In genomic region chr2:52811691-52812090, GRCm38 (mm10) we compare ENCODE assay signal across 9 mouse cellular contexts. TPM values are rescaled to one million over a fixed set of nuclear protein-coding genes. Genes with fewer than 3 reads are reported as not detected.
DNase-seq lines count a peak whose midpoint lies in the region; ATAC-seq and TF ChIP-seq lines count a peak whose summit lies in the region.
"Had no signal": no experiment of that assay in that cellular context is flagged by ENCODE, and none has a peak within 500 bp of the region (broad histone marks: within the 10 kb centered on the region; RNA-seq: fewer than 3 reads in every experiment).

No protein-coding gene starts in this region.

- TF ChIP-seq POLR2A in lung, adult 2 months (IDR thresholded peaks at IDR 0.05; ENCODE audit: borderline replicate concordance, extremely low read depth, low read depth, low read length): no peak

- H3K4me3 ChIP-seq in intestine, embryonic 15.5 days (replicated peaks): no peak overlapping the region
- no peak overlapping the region for H3K4me3 ChIP-seq in intestine, postnatal 0 days (ENCODE audit: low read depth, low read length)
- no peak overlapping the region for H3K4me3 ChIP-seq in lung, adult 2 months (replicated peaks; ENCODE audit: extremely low read depth, low read depth, low read length)
- H3K4me3 ChIP-seq in midbrain, embryonic 15.5 days: no peak overlapping the region
- H3K4me3 ChIP-seq: erythroblast, embryonic 14.5 days had no signal

- H3K4me2 ChIP-seq in intestine, embryonic 15.5 days (replicated peaks): no peak overlapping the region
- no peak overlapping the region for H3K4me2 ChIP-seq in intestine, postnatal 0 days (replicated peaks; ENCODE audit: low read depth)
- H3K4me2 ChIP-seq in midbrain, embryonic 15.5 days: no peak overlapping the region

- no peak for TF ChIP-seq CTCF in intestine, postnatal 0 days (IDR thresholded peaks at IDR 0.05; ENCODE audit: low read depth)
- 0 out of 2 replicates have a peak, but pooled peaks have one; percentile 9 for TF ChIP-seq CTCF in lung, adult 2 months (IDR thresholded peaks at IDR 0.05; ENCODE audit: insufficient read depth, low read length)

- no peak overlapping the region for H3K9ac ChIP-seq in intestine, embryonic 15.5 days
- no peak overlapping the region for H3K9ac ChIP-seq in intestine, postnatal 0 days (ENCODE audit: low read depth, low read length)
- no peak overlapping the region for H3K9ac ChIP-seq in midbrain, embryonic 15.5 days

- H3K36me3 ChIP-seq in intestine, embryonic 15.5 days: no peaks in the 10 kb centered on the region
- H3K36me3 ChIP-seq in intestine, postnatal 0 days (ENCODE audit: control insufficient read depth, insufficient read depth): no peaks in the 10 kb centered on the region
- H3K36me3 ChIP-seq in midbrain, embryonic 15.5 days (replicated peaks): no peaks in the 10 kb centered on the region

- H3K27me3 ChIP-seq in intestine, embryonic 15.5 days (replicated peaks): no peaks in the 10 kb centered on the region
- no peaks in the 10 kb centered on the region for H3K27me3 ChIP-seq in intestine, postnatal 0 days (replicated peaks; ENCODE audit: control insufficient read depth, insufficient read depth, low read length)
- H3K27me3 ChIP-seq in midbrain, embryonic 15.5 days (replicated peaks): no peaks in the 10 kb centered on the region

- no peaks in the 10 kb centered on the region for H3K4me1 ChIP-seq in intestine, embryonic 15.5 days (replicated peaks)
- no peaks in the 10 kb centered on the region for H3K4me1 ChIP-seq in intestine, postnatal 0 days (replicated peaks; ENCODE audit: control insufficient read depth, insufficient read depth, low read length)
- H3K4me1 ChIP-seq in lung, adult 2 months (ENCODE audit: control insufficient read depth, insufficient read depth, low read length): no peaks in the 10 kb centered on the region
- no peaks in the 10 kb centered on the region for H3K4me1 ChIP-seq in midbrain, embryonic 15.5 days

- ATAC-seq in intestine, embryonic 15.5 days: peak; percentile 56
- ATAC-seq in intestine, postnatal 0 days: no peak
- ATAC-seq in midbrain, embryonic 15.5 days (replicated peaks): no peak

- 35% methylated on average over 5 of the region's 5 CpGs for WGBS in intestine, embryonic 15.5 days
- whole genome bisulfite sequencing in intestine, postnatal 0 days: 52% methylated on average over 5 of the region's 5 CpGs
- WGBS in lung, adult 2 months: 36% methylated on average over 5 of the region's 5 CpGs
- 39% methylated on average over 5 of the region's 5 CpGs for WGBS in midbrain, embryonic 15.5 days

- H3K27ac ChIP-seq in intestine, embryonic 15.5 days: no peak overlapping the region
- H3K27ac ChIP-seq in intestine, postnatal 0 days (ENCODE audit: low read depth, low read length): no peak overlapping the region
- no peak overlapping the region for H3K27ac ChIP-seq in midbrain, embryonic 15.5 days

- H3K9me3 ChIP-seq in intestine, embryonic 15.5 days: no peaks in the 10 kb centered on the region
- no peaks in the 10 kb centered on the region for H3K9me3 ChIP-seq in intestine, postnatal 0 days (ENCODE audit: control insufficient read depth)
- H3K9me3 ChIP-seq in midbrain, embryonic 15.5 days: no peaks in the 10 kb centered on the region

- peak; percentile 34 for DNase-seq in ZHBTc4 (ENCODE audit: low read depth, low spot score)
- peak; percentile 22 to 43 for DNase-seq in heart, adult 9 months (ENCODE audit: low spot score in 2 of 2)
- no peak for DNase-seq in lung, adult 2 months
- no peak for DNase-seq in urinary bladder, adult 18-20 months (ENCODE audit: low spot score in 2 of 2)
- DNase-seq in urinary bladder, postnatal 4 days (ENCODE audit: low spot score in 2 of 2): no peak

RNA-seq across cellular contexts. Expression of gene Fmnl2, which starts 46.0 kb away (rescaled TPM):
- polyA plus RNA-seq in intestine, embryonic 15.5 days (2015; fragmentation: Nextera tagmentation; extraction: Ambion mirVana): 3.5 and 3.6 TPM in 2 replicates
- 1.9 and 2.1 TPM in 2 replicates for polyA plus RNA-seq in intestine, postnatal 0 days (2015; fragmentation: Nextera tagmentation; extraction: Ambion mirVana)
- 3.9 and 4.8 TPM in 2 replicates for polyA plus RNA-seq in lung, adult 2 months (2012; rRNA removed)
- polyA plus RNA-seq in midbrain, embryonic 15.5 days (2015; fragmentation: Nextera tagmentation; extraction: Ambion mirVana): 10.2 and 10.7 TPM in 2 replicates
- polyA plus RNA-seq: erythroblast, embryonic 14.5 days had no signal

Comparison
In these comparisons a context has a peak if more than half of its experiments do, and no peak if none do; other contexts are left out.
1. DNase-seq: peak in ZHBTc4 (single experiment) and heart, adult 9 months (2 of 2); none in lung, adult 2 months (single experiment), urinary bladder, adult 18-20 months (0 of 2) and urinary bladder, postnatal 4 days (0 of 2).